Mouse (Mus musculus): ENCODE measurements around the gene Mettl26. TPM values are rescaled to one million over a fixed set of nuclear protein-coding genes. Genes with fewer than 3 reads are reported as not detected.

Mettl26 gene
- polyA plus RNA-seq, 1 experiment, result 77.3 TPM

DNA sequence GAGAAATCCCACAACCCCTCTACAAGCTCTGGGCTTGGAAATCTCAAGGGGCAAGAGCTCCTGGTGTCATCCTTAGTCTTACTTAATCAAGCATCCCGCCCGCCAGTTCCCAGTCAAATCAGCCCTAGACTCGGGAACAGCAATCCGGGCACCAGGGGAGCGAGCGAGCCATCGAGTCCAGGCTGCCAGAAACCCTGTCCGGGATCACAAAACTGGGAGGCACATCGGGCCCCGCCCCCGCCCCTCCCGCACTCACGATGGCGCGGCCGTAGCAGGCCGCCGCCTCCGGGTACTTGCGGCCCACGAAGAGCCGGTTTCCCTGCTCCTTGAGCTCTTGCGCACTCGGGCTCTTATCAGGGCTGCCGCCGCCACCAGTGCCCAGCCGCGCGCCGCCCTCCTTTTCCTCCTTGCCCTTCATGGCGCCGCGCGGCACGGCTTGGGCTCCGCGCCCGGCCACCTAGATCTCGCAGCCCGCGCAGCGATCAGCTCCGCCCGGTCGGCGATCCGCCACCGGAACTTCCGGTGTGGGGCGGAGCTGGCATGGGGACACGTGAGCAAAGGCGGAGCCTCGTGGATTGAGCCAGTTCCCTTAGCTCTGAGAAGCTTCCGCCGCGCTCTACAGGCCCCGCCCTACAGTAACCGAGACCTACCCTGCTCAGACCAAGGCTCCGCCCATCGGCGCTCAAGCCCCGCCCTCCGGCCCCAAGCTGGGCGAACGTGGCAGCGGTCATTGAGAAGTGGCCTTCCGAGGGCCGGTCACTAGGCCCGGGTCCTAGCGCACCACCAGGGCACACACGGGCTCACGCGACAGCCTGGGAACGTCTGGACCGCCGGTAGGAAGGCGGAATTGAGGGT, 42.2 kb upstream of the Mettl26 start:
- TF ChIP-seq CTCF (IDR thresholded peaks at IDR 0.05; ENCODE audit: borderline replicate concordance, control insufficient read depth, extremely low read depth, insufficient read depth, low read length, poor library complexity), result peak; percentile 53
- peak; percentile 79 for TF ChIP-seq POLR2A (IDR thresholded peaks at IDR 0.05; ENCODE audit: control insufficient read depth, extremely low read depth, insufficient read depth, low read length, poor library complexity)
- Histone ChIP-seq H3K4me1 (replicated peaks; ENCODE audit: control insufficient read depth, insufficient read depth, low read length) (peaks cover 56% of the 10 kb centered on the region), H3K4me3 (ENCODE audit: control insufficient read depth, insufficient read depth, low read length) (peak overlapping the region; percentile 93), H3K36me3 (ENCODE audit: control insufficient read depth, insufficient read depth, low read length) (peaks cover 4% of the 10 kb centered on the region; the same call in 1 of the 2 replicates), H3K27me3 (ENCODE audit: control insufficient read depth, insufficient read depth, low read length) (no peaks in the 10 kb centered on the region), H3K27ac (ENCODE audit: control insufficient read depth, insufficient read depth, low read length) (no peak overlapping the region)
- DNase-seq, result peak; percentile 98
- under 1% methylated on average over 76 of the region's 77 CpGs for WGBS

DNA sequence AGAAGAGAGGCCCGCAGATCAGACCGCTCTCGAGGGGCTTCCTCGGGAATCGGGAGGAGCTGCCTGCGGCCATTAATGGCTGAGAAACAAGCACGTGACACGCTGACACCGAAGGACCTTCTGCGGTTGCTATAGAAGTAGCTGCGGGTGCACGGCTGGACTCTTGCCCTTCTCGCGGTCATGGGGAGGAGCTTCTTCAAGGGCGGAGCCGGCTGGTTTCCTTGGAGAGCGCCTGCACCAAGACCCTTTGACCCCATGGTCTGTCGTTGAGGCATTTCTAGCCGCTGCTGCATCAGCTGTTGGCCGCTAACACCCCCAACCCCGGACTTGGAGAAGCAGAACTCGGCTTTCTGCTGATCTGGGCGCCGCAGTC, 41.6 kb upstream of the Mettl26 start, which contains the start of gene Stub1:
Gene Stub1 (minus strand): TSS at position 114 of the 373 bp plus-strand sequence.
- peaks cover 55% of the 10 kb centered on the region for H3K4me1 ChIP-seq (replicated peaks; ENCODE audit: control insufficient read depth, insufficient read depth, low read length)
- DNase-seq, result peak; percentile 60
- WGBS, result under 1% methylated on average over 24 of the region's 24 CpGs

DNA sequence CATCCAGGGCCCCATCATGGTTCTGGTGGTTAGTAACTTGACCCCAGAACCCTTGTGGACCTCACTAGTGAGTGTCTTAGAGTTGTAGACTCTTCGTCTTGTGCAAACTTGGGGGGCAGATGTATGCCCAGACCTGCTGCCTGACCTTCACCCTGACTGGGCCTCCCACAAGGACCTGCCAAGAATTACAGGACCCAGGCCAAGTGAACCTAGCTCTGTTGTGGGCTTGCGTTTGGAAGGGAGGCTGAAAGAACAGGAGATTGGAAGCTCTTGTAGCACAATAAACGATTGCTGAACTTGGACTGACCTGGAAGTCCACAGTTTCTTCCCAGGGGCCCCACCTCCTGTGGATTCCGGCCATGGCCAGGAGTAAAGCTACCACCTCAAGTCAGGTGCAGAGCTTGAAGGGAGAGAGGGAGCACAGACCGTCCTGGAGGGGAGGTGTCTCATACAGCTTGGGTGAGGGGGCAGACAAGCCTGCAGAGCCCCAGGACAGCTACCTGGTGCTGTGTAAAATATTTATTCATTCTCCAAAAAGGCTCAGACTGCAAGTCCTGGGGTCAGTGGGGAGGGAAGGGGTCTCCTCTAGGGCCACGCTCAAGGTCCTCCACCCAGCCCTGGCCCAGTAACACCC, 40.8 kb upstream of the Mettl26 start:
- no peak for DNase-seq
- Histone ChIP-seq H3K4me3 (ENCODE audit: control insufficient read depth, insufficient read depth, low read length) (peak overlapping the region; percentile 93), H3K4me1 (replicated peaks; ENCODE audit: control insufficient read depth, insufficient read depth, low read length) (peaks cover 51% of the 10 kb centered on the region), H3K27ac (ENCODE audit: control insufficient read depth, insufficient read depth, low read length) (no peak overlapping the region), H3K27me3 (ENCODE audit: control insufficient read depth, insufficient read depth, low read length) (no peaks in the 10 kb centered on the region), H3K36me3 (ENCODE audit: control insufficient read depth, insufficient read depth, low read length) (peaks cover 13% of the 10 kb centered on the region)
- 59% methylated on average over 6 of the region's 6 CpGs for WGBS
- TF ChIP-seq POLR2A (IDR thresholded peaks at IDR 0.05; ENCODE audit: control insufficient read depth, extremely low read depth, insufficient read depth, low read length, poor library complexity), result no peak
- no peak for TF ChIP-seq CTCF (IDR thresholded peaks at IDR 0.05; ENCODE audit: borderline replicate concordance, control insufficient read depth, extremely low read depth, insufficient read depth, low read length, poor library complexity)

More for the DNA sequence above, 41.6 kb upstream of the Mettl26 start, which contains the start of gene Stub1:
- H3K4me3 ChIP-seq (ENCODE audit: control insufficient read depth, insufficient read depth, low read length), result peak within 1 kb of the TSS; percentile 93
- no peak within 1 kb of the TSS for H3K27ac ChIP-seq (ENCODE audit: control insufficient read depth, insufficient read depth, low read length)
- H3K27me3 ChIP-seq (ENCODE audit: control insufficient read depth, insufficient read depth, low read length), result no peaks in the 10 kb centered on the region
- peaks cover 8% of the 10 kb centered on the region for H3K36me3 ChIP-seq (ENCODE audit: control insufficient read depth, insufficient read depth, low read length)
- no peak for TF ChIP-seq POLR2A (IDR thresholded peaks at IDR 0.05; ENCODE audit: control insufficient read depth, extremely low read depth, insufficient read depth, low read length, poor library complexity)
- TF ChIP-seq CTCF (IDR thresholded peaks at IDR 0.05; ENCODE audit: borderline replicate concordance, control insufficient read depth, extremely low read depth, insufficient read depth, low read length, poor library complexity), result no peak

DNA sequence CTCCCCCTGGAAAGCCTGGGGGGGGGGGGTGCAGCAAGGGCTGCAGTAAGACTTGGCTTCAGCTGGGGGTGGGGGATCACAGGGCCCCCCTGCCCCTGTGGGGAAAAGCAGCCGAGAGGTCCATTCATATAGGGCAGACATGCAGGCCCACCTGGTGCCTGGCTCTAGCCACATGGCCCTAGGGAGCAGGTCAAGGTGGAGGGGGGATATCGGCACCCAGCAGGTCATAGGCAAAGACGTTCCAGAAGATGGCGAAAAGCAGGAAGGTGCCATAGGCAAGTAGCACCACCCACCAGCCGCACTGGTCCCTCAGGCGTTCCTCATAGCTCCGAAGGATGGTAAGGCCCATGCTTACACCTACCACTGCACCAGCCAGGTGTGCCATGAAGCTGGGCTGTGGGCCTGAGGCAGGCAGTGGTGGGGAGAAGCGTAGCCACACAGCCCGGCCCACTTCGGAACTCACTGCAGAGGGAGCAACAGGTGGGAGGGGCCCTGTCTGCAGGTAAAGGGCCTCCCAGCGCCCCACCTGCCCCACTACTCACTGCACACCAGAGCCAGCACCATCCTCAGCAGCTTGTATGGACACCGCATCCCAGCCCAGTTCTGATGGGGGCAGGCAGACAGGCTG, 40.2 kb upstream of the Mettl26 start:
- H3K4me3 ChIP-seq (ENCODE audit: control insufficient read depth, insufficient read depth, low read length), result no peak overlapping the region
- no peak overlapping the region for H3K27ac ChIP-seq (ENCODE audit: control insufficient read depth, insufficient read depth, low read length)
- no peaks in the 10 kb centered on the region for H3K27me3 ChIP-seq (ENCODE audit: control insufficient read depth, insufficient read depth, low read length)
- no peak for DNase-seq
- peaks cover 19% of the 10 kb centered on the region for H3K36me3 ChIP-seq (ENCODE audit: control insufficient read depth, insufficient read depth, low read length)
- TF ChIP-seq CTCF (IDR thresholded peaks at IDR 0.05; ENCODE audit: borderline replicate concordance, control insufficient read depth, extremely low read depth, insufficient read depth, low read length, poor library complexity), result no peak
- TF ChIP-seq POLR2A (IDR thresholded peaks at IDR 0.05; ENCODE audit: control insufficient read depth, extremely low read depth, insufficient read depth, low read length, poor library complexity), result no peak
- WGBS, result 95% methylated on average over 12 of the region's 12 CpGs
- peaks cover 44% of the 10 kb centered on the region for H3K4me1 ChIP-seq (replicated peaks; ENCODE audit: control insufficient read depth, insufficient read depth, low read length)

DNA sequence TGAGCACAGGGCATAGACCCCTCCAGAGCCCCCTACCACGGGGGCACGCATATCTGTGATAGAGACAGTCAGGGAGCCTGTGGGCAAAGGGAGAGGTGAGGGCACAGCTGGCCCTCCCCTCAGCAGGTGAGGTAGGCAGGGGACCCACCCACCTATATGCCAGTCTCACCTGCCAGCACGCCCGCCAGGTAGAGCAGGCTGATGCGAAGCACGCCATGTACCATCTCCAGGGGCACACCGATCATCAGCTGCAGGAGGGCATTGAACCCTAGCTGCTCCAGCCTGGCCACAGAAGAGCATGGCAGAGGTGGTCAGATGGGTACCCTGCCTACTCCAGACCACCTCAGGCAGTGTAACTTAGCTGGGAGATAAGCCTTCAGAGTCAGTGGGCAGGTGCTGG, 39.6 kb upstream of the Mettl26 start:
- Histone ChIP-seq H3K4me3 (ENCODE audit: control insufficient read depth, insufficient read depth, low read length) (no peak overlapping the region), H3K27ac (ENCODE audit: control insufficient read depth, insufficient read depth, low read length) (no peak overlapping the region), H3K4me1 (replicated peaks; ENCODE audit: control insufficient read depth, insufficient read depth, low read length) (peaks cover 43% of the 10 kb centered on the region), H3K27me3 (ENCODE audit: control insufficient read depth, insufficient read depth, low read length) (no peaks in the 10 kb centered on the region), H3K36me3 (ENCODE audit: control insufficient read depth, insufficient read depth, low read length) (peaks cover 25% of the 10 kb centered on the region)
- WGBS, result 97% methylated on average over 7 of the region's 7 CpGs
- TF ChIP-seq POLR2A (IDR thresholded peaks at IDR 0.05; ENCODE audit: control insufficient read depth, extremely low read depth, insufficient read depth, low read length, poor library complexity) (no peak), CTCF (IDR thresholded peaks at IDR 0.05; ENCODE audit: borderline replicate concordance, control insufficient read depth, extremely low read depth, insufficient read depth, low read length, poor library complexity) (no peak)
- DNase-seq, result no peak

DNA sequence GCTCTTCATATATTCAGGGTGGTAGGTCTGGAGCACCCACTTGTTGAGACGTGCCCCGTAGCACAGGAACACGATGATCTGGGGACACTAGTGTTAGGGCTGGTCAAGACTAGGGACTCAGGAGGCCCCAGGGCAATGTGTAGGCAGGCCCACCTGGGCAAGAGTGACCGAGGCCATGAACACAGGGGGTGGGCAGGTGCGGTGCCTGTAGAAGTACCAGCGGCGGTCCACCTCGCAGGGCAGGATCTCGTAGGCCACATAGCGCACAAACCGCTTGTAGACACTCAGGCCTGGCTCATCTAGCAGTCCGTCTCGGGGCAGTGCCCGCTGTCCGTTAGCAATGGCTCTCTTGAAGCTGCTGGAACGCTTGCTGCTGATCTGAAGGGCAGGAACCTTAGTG, 39.1 kb upstream of the Mettl26 start:
- no peak for TF ChIP-seq CTCF (IDR thresholded peaks at IDR 0.05; ENCODE audit: borderline replicate concordance, control insufficient read depth, extremely low read depth, insufficient read depth, low read length, poor library complexity)
- TF ChIP-seq POLR2A (IDR thresholded peaks at IDR 0.05; ENCODE audit: control insufficient read depth, extremely low read depth, insufficient read depth, low read length, poor library complexity), result no peak
- Histone ChIP-seq H3K4me3 (ENCODE audit: control insufficient read depth, insufficient read depth, low read length) (no peak overlapping the region), H3K27ac (ENCODE audit: control insufficient read depth, insufficient read depth, low read length) (no peak overlapping the region), H3K27me3 (ENCODE audit: control insufficient read depth, insufficient read depth, low read length) (no peaks in the 10 kb centered on the region), H3K4me1 (replicated peaks; ENCODE audit: control insufficient read depth, insufficient read depth, low read length) (peaks cover 43% of the 10 kb centered on the region), H3K36me3 (ENCODE audit: control insufficient read depth, insufficient read depth, low read length) (peaks cover 26% of the 10 kb centered on the region)
- no peak for DNase-seq
- 96% methylated on average over 16 of the region's 16 CpGs for WGBS
